Mouse (Mus musculus) NIH3T3 (cell line): ENCODE results near the gene Emd.
A peak's percentile ranks its signal among the peaks of the same experiment; 100 is the strongest.
"Not testable (repeated sequence)": the region's sequence is repeated elsewhere in the genome, so short reads cannot be mapped to it uniquely, and the experiment has no call there.

Experiments
- DNase-seq: peaks from one replicate; pipeline ENCODE4 v3.0.0-alpha.2; 2012; ENCODE audit warnings: low read depth

Gene Emd

DNA sequence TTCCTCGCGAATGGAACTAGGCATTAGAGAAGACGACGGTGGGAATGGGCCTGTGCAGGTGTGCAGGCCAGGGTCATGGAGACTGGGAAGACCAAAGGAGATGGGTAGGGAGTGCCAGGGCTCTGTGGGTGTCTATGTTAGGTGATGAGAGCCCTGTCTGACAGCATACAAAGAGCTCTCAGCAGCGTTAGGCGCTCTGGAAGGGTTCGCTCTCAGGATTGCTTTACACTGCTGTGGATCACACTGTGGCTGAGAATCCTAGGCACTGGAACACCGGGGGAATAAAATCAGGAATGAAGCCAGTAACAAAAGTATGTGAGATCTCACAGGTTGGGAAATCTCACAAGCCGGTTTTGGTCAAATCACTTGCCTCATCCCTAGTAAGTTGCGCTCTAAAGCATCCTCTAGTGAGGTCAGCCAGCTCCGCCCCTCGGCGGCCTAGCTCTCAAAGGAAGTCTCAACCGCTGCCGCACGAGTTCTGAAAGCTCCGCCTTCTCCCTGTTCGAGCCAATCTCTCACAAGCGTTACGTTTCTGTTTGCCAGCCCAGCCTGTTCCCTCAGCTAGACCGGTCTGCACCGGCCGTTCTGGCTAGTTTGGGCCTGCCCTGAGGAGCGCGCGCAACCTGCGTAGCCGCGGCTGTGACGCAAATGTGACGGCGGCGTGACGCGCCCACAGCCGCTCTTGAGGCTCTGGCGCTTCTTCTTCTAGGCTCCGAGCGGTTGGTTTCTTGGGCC, at the start of gene Emd:
TSS of gene Emd (plus strand) at position 535 of the 735 bp plus-strand sequence.
- peak; percentile 95 for DNase-seq

DNA sequence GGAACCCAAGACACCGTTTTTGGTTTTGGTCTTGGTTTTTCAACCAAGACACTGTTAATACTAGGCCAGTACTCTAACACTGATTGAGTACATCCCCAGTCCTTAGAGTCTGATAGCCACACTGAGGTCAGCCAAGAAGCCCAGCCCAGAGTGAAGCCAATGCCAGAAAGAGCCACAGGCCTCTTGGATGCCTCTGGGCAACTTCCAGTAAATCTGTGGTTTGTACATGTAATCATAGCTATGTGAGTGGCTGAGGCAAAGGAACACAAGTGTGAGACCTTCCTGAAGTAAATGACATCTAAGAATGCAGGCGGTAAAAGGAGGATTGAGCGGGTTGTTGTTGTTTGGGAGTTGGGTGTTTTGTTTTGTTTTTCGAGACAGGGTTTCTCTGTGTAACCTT, 36.0 kb upstream of the Emd start:
- DNase-seq, result peak; percentile 77

DNA sequence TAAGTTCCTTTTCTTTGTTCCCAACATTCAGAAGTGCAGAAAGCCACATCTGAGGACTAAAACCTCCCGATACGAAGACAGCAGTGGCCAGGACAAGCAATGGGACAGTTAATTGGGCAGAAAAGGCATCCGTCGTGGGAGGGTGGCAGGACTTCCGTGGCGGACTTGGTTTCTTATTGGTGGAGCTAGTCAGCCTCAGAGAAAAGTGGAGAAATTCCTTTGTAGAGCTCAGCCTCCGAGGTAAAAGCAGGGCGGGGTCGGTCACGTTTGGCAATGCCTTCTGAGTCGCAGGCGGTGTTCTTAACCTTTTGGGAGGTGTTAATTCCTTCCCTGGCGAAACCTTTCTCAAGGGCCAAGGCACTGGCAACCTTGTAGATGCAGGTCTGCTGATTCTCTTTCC, 35.0 kb upstream of the Emd start:
- DNase-seq, result no peak

DNA sequence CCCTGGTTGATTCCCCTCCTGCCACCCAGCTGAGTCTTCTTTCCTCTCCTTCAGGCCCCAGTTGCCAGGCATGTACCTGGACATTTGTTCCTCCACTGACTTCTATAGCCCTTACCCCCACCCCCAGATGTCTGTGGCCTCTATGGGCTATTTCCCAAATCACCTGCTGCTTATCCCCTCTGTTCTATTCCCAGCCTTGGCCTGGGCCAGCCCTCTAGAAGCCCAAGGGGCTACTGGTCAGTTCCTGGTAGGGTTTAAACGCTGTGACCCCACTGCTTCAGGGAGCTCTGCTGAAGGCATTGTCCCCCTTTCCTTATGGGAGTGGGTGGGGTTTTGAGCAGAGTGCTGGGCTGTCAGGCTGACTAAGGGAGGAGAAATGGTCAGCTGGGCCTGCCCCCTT, 34.4 kb upstream of the Emd start:
- DNase-seq, result not testable (repeated sequence)

DNA sequence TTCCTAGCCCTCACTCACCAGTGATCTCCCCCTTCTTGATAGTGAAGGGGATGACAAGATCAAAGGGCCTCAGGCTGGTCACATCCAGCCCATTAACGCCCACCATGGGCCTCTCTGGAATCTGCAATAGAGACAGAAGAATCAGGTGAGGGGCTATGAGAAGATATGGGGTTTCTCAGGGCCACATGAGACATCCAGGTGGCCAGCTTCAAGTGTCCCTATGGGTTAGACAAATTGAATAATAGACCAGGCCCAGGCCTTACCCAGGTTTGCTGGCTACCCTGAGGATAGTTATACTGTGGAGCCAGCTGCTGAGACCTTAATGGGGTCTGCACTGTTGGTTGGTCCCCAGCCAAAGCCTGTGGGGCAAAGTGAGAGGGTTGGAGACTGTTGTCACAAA, 24.4 kb upstream of the Emd start:
- DNase-seq, result no peak

DNA sequence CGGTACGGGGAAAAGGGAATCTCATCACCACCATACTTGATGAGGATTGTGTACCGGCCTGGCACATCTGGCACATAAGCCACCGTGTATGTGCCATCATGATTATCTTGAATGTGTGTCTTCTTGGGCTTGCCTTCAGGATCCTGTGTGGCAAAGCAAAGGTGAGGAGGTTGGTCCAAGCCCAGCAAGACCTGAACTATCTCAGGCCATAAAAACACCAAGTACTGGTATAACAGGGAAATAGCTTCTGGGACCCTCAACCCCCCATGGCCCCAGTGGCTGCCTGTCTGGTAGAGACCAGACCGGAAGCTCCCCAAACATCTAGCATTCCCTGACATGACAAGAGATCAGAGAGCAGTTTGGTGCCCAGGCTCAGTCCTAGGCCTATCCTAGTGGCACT, 21.3 kb upstream of the Emd start:
- no peak for DNase-seq

DNA sequence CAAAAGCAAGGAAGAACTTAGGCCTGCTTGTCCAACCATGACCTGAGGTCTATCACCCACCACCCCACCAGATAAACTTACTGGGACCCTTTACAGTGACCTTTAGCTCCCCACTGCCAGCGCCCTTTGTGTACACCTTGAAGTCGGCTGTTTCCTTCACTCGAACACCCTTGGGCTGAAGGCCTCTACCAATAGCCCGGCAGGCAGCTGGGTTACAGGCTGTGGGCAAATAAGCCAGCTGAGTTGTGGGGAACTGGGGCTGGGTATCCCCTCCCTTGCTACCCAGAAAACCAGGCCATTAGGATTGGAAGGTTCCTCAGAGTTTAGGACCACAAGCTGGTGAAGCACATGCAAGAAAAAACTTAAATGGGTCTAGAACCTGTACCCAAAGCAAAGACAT, 14.2 kb upstream of the Emd start:
- no peak for DNase-seq

DNA sequence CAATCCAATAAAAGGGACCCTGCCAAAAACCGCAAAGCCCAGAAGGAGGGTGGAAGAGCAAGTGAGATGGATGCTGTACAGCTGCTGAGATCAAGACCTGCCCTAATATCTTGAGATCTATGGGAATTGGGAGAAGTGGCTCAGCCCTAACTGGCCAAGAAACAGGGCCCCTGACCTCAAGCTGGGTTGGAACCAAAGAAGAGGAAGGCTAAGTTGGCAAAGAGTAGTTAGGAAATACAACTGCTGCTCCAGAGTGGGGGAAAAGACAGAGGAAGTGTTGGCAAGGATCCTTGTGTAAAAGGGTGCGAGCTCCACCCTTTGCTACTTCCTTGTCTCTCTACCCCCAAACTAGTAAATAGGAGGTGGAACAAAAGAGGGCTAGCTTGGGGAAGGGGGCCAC, 11.1 kb upstream of the Emd start:
- no peak for DNase-seq

DNA sequence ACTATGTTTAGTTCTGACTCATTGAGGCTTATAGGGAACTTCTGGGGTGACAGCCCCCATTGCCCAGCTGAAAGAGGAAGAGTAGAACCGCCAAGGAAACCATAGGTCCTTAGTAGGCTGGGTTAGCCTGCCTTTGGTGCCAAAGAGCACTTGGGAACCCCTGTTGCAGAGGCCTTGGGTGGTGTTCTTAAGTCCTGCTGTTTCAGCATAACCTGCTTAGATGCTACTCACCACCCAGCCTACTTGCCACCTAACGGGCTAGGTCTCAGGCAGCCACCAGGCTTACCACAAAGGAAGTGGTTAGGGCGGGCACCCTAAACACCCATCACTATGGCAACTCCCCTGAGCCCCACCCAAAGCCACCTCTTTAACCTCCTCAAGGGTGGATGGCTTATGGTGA, 10.7 kb upstream of the Emd start:
- DNase-seq, result peak; percentile 44

DNA sequence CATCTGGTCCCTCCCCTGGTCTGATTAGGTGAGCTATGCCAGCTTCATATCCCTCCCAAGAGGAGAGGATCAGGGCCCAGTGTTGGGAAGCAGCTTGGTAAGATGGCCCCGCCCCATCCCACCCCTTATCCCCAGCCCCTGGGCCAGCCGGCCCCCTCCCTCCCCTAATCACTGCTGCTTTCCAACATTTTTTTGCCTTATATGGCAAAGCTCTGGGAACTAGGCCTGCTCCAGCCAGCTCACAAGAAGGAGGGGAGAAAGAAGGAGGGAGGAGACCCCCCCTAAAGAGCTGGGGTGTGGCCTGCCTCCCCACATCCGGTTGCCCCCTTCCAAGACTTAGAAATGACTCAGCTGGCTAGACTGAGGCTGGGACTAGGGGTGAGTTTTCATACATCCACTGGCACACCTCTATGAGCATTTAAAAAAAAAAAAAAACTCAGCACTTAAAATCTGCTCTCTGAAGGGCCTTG, 9.8 kb upstream of the Emd start:
- peak; percentile 91 for DNase-seq

DNA sequence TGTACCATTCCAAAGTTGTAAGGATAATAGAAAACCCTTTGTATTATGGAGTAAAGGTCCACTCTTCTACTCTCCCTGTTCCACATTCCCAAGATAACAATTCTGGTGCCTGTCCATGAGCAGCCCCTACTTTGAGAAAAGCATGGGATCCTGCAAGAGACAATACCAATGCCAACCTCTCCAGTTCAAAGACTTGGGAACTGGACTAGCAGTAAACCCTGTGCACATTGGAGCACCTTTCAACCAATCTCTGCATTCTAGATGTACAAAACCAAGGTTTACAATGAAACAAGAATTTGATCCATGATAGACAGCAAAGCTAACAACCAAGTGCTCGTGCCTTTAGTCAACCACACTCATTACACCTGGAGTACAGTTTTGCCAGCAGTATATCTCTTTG, 9.4 kb upstream of the Emd start:
- no peak for DNase-seq

DNA sequence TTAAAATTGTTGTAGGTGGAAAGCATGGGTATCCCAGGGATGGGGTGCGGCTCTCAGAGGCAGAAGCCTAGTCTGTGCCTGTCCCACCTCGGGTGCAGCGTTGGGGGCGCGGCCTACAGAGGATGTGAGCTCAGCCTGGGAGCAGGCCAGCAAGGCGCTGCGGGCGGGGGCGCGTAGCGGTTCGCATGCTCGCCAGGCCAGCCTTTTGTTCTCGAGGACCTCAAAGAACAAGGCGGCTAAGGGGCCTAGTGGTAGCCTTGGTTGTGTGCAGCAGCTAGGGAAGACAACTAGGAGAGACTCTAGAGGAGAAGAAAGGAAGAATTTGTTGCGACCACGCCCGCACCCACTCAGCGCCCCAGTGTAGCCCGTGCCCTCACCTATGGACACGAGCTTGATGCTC, 8.8 kb upstream of the Emd start:
- peak; percentile 93 for DNase-seq

DNA sequence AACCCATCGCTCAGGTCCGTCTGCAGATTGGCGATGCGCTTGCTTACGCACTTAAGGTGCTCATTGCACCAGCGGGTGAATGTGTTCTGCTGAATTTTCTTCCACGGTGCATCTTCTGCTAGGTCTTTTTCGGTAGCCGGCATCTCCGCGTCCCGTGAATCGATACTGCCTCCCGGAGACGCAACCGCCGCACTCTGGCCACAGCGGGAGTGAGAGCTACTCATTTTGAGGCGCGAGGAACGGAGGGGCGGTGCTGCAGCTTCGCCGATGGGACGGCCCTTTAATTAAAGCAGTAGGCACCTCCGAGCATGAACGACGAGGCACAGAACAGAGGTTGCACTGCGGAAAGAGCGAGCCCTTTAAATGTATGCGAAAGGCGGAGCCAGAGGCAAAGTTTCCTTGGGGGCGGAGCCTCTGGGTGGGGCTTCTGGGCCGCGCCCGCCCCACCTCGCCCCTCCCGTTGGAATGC, 8.2 kb upstream of the Emd start:
- peak; percentile 93 for DNase-seq

DNA sequence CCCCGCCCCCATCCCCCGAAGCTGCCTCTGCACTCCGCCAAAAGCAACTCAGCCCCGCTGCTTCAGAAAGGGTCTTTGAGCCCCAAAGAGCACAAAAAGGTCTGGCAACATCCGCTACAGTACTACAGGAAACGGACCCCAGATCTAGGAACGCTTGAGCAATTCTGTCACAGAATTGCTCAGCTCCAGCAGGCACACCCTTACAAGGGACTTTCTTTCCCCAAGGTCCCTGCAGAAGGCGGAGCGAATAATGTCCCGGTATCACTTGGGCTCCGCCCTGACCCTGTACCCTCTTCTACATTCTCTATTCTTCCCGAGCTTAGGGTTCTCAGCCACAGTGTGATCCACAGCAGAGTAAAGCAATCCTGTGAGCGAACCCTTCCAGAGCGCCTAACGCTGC, 7.8 kb upstream of the Emd start:
- DNase-seq, result no peak

DNA sequence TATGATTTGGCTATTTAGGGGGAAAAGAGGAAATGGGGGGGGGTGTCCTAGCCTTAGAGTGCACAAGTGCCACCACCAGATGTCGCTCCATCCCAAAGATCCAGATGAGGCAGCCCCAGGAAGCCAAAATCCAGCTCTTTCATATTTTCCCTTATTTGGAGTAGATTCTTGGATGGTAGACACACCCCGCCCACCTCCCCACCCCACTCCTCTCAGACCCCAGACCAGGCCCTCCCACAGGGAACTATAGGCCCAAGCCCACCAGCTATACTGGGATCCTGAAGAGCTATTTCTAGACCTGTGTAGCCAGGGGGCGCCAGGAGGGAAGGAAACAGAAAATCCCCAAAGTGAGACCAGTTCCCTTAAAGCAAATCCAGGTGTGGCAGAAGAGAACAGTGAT, 5.8 kb upstream of the Emd start:
- peak; percentile 83 for DNase-seq

DNA sequence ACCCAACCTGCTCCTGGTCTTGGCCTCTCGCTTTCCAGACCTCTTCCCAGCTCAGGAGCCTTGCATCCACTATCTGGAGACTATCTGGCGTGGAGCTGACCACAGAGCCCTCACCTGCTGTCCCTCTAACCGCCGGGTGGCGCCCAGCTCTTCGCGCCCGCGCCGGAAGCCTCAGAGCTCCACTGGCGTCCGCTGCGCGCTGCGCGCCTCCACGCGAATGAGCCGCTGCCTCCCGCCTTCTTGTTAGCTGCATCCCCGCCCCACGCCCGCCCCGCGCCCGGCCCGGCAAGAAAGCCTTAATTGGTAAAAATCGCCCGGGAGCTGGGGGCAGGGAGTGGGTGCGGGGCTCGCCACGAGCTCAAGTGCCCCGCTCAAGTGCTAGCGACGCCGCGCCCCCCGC, 4.9 kb upstream of the Emd start, which contains the start of gene Flna:
TSS of gene Flna (minus strand) at position 206 of the 400 bp plus-strand sequence.
- peak; percentile 79 for DNase-seq

DNA sequence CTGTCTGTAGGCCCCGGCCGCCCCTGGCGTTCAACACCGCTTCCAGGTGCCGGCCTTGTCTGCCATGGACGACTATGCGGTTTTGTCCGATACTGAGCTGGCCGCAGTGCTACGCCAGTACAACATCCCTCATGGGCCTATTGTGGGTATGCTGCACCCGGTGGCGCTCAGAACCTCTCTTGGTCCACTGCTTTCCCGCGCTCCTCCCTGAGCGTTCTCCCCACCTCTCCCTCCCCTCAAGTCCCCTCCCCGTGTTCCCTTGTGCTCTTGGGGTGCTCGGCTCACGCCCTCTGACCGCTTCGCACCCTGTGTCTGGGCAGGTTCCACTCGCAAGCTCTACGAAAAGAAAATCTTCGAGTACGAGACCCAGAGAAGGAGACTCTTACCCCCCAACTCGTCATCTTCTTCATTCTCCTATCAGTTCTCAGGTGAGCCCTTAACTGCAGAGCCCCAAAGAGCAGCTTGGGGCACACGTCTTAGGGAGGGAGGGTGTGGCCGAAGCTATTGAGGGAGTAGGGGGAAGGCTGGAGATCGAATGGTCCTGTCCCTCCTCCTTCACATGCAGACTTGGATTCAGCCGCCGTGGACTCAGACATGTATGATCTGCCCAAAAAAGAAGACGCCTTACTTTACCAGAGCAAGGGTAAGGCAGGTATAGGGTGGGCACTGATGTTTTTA, 540 bp downstream of the Emd start:
- peak; percentile 34 for DNase-seq

DNA sequence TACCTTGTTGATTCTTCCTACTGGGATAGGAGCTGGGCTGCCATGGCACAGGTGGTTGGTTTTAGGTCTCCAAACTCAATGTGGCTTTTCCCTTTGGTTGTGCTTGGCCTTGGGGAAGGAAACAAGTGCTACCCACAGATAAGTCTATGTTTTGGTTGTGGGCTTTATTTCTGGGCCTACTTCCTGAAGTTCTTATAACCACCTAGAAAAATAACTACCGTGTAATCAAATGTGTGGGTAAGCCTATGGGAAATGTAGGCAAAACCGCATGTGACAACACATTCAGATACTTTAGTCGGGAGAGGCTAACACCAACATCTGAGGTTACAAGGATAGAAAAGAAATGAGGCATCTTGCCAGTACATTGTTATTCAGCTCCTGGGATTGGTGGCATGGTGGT, 3.3 kb downstream of the Emd start:
- no peak for DNase-seq

DNA sequence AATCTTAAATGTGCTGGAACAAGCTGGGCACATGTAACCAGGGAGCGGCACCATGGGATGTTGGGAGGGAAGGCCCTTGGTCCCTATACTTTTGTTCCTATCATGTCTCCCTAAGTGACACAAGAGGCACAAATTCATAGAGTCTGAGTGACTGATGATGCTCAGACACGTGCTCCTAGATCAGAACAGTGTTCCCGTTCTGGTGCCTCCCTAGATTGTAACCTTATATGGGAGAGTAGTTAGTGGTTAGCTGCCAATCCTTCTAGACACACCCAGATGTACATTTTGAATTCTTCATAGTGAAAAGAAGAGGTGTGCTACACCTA, 15.2 kb downstream of the Emd start:
- DNase-seq, result no peak

DNA sequence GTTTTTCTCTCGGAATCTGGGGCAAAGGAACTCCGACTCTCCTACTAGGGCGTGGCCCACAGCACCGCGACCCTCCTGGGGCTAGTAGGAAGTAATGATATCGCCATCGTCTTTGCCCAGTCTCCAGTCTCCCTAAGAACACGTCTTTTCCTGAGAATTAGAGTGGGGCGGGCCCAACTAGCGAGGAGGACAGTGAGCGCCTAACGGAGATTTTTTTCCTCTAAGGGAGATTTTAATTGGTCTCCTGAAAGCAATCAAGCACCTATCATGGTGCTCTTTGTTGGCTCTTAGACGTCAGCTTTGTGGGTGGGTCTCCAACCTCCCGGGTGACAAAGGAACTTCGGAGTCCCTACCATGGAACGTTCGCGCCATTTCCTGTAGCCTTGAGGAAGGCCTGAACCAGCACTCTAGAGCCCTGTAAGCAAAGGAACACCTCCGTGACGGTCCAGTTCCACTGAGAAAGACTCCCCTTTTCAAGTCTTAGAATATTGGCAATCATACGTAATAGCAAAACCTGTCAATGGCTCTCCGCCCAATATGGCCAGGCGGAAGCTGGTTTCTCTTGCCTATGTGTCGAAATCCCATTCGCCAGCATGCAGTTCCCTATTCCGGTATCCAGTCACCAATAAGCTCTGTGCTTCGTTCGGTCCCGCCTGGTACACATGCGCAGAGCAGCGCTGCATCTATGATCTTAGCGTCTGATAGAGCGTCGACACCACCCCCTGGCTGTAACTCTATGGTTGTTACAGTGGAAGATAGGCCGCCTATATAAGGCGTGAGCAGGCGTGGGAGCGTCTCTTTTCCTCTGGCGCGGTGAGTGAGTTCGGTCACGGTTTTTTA, 15.8 kb downstream of the Emd start, which contains the start of gene Rpl10:
TSS of gene Rpl10 (plus strand) at position 751 of the 840 bp plus-strand sequence.
- DNase-seq, result peak; percentile 96

DNA sequence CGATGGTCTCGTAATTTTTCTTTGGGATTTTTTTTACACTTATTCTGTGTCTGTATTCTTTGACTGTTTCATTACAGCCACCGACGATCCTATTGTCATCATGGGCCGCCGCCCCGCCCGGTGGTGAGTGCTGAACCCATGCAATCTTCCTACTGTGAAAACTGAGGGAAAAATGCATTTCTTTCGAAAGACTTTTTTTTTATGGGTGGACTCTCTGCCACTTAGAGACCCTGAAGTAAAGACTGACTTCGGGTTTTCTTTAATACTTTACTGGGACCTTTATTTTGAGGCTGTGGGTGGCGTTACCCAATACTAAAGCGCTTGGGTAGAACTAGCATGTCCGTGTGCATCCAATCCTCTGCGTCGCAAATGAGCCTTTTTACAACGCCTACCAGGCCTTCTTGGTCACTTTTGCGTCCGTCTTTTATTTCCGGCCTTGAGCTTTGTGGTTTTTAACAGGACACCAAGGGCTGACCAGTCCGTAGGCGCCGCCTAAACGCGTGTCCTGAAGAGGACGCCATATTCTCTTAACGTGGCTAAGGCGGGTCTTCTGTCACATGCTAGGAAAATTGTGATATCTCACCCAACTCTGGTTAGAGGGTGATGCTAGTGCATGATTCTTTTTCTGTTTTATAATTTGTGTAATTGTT, 16.5 kb downstream of the Emd start:
- DNase-seq, result peak; percentile 69
